Mouse (Mus musculus) forebrain, embryonic 15.5 days (tissue): ENCODE results near the gene Zmym6. TPM values are rescaled to one million over a fixed set of nuclear protein-coding genes. Genes with fewer than 3 reads are reported as not detected.
A peak's percentile ranks its signal among the peaks of the same experiment; 100 is the strongest.

ENCODE experiments used
- ATAC-seq: fragments of 200-750 bp; cut with Nextera tagmentation; replicated peaks from 2 replicates; pipeline ENCODE4 v1.8.0; 2017; ENCODE audit warnings: mild to moderate bottlenecking, moderate TSS enrichment, moderate library complexity
- H3K27ac ChIP-seq: fragments of 300-500 bp; sonication (generic); replicated peaks from 2 replicates; pipeline ENCODE4 v1.5.1; 2015; ENCODE audit warnings: mild to moderate bottlenecking, inconsistent platforms
- H3K27me3 ChIP-seq: fragments of 300-500 bp; sonication (generic); 2 replicates; pipeline ENCODE4 v1.6.1; 2015; ENCODE audit warnings: inconsistent platforms
- H3K36me3 ChIP-seq: fragments of 300-500 bp; sonication (generic); 2 replicates; pipeline ENCODE4 v1.6.1; 2015; ENCODE audit warnings: mild to moderate bottlenecking, inconsistent platforms
- H3K4me1 ChIP-seq: fragments of 300-500 bp; sonication (generic); 2 replicates; pipeline ENCODE4 v1.6.1; 2015; ENCODE audit warnings: inconsistent platforms
- H3K4me2 ChIP-seq: fragments of 300-500 bp; sonication (generic); replicated peaks from 2 replicates; pipeline ENCODE4 v1.6.1; 2015; ENCODE audit warnings: mild to moderate bottlenecking, inconsistent platforms
- H3K4me3 ChIP-seq: fragments of 300-500 bp; sonication (generic); 2 replicates; pipeline ENCODE4 v1.5.1; 2015; ENCODE audit warnings: mild to moderate bottlenecking, inconsistent platforms
- H3K9ac ChIP-seq: fragments of 300-500 bp; sonication (generic); replicated peaks from 2 replicates; pipeline ENCODE4 v1.6.1; 2015; ENCODE audit warnings: mild to moderate bottlenecking, inconsistent platforms
- H3K9me3 ChIP-seq: fragments of 300-500 bp; sonication (generic); 2 replicates; pipeline ENCODE4 v1.6.1; 2016; ENCODE audit warnings: inconsistent platforms
- WGBS: fragments of 180-500 bp; shearing (Covaris S2); methylation state at CpG from one replicate; pipeline ENCODE4 v1.1.7; 2015; ENCODE audit warnings: mixed read lengths; 5-methylcytosine and 5-hydroxymethylcytosine counted together
- polyA plus RNA-seq: library from polyadenylated mRNA; unstranded; fragments of >200 nt; fragmentation: Nextera tagmentation; extraction: Ambion mirVana; gene quantifications from 2 replicates; pipeline ENCODE4 v1.2.1, GENCODE M21; 2015

Gene Zmym6
- polyA plus RNA-seq, 1 experiment from 2014 or later: 32.6 TPM

DNA sequence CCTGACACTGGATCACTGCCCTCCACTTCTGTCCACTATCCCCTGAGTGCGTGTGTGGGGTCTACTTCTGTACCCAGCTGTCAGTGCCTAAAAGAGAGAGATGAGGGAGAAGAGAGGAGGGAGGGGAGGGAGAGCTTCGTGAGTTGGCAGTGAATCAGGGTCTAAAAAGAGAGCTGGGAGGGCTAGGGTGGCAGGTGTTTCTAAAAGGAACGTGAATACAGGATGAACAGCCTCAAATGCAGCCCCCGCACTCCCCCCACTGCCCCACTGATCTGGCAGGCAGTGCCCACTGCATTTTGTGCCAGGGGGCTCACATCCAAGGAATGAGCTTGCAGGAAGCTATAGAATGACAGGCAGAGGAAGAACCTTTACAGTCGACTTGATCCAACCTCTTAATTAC lies 93.7 kb downstream of the Zmym6 start:
- Histone ChIP-seq H3K4me2 (peak overlapping the region; percentile 15), H3K27ac (peak overlapping the region; percentile 44), H3K27me3 (no peaks in the 10 kb centered on the region; the same call in 1 of the 2 replicates), H3K9ac (no peak overlapping the region), H3K4me1 (peaks cover 53% of the 10 kb centered on the region), H3K9me3 (no peaks in the 10 kb centered on the region), H3K4me3 (no peak overlapping the region), H3K36me3 (no peaks in the 10 kb centered on the region)
- no peak for ATAC-seq
- WGBS: 15% methylated on average over 5 of the region's 5 CpGs

DNA sequence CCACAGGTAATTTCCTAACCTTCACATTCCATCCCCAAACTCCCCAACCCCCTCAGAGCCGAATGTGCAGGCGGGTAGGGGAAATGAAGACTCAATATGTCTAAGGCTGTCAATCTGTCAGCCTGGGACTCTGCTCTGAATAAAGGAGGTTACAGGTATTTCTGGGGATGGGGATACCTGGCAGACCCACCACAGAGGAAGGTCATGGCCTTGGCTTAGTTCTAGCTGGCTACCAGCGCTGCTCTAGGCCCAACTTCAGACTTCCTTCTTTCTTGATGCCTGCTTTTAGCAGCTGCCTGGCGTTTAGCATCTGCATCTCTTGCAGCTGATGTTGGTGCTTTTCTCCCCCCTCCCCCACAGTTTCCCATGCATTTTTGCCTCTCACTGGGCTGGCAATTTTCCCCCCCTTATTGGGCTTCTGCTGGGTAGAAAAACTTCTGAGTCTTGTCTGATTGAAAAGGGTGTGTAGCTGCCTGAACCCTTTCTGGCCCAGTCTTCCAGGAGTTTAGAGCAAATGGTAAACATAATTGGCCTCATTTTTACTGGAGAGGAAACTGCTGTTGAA lies 94.2 kb downstream of the Zmym6 start:
- H3K9ac ChIP-seq: no peak overlapping the region
- H3K4me2 ChIP-seq: peak overlapping the region; percentile 15; the same call in 1 of the 2 replicates
- peak overlapping the region; percentile 44 for H3K27ac ChIP-seq
- WGBS: 33% methylated on average over 4 of the region's 4 CpGs
- peaks cover 53% of the 10 kb centered on the region for H3K4me1 ChIP-seq
- H3K27me3 ChIP-seq: no peaks in the 10 kb centered on the region; the same call in 1 of the 2 replicates
- no peaks in the 10 kb centered on the region for H3K9me3 ChIP-seq
- H3K36me3 ChIP-seq: no peaks in the 10 kb centered on the region
- no peak overlapping the region for H3K4me3 ChIP-seq
- ATAC-seq: no peak

DNA sequence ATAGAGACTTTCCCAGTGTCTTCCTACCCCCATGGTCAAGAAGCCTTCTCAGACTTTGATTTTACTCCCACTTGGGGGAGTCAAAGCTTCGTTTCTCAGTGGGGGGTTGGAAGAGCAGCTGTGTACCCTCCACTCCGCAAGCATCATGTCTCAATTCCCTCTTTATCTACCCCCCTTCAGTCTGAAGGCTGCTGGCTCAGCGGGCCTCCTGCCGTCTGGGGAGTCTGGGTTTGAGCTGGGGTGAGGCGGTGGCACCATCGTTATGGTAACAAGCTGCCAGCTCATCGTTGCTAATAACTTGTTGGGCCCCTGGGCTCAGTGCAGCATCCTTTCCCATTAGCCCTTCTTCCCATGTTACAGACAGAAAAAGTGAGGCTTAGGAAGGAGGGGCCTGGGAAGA lies 94.9 kb downstream of the Zmym6 start:
- Histone ChIP-seq H3K4me1 (peaks cover 53% of the 10 kb centered on the region), H3K36me3 (no peaks in the 10 kb centered on the region), H3K27ac (no peak overlapping the region), H3K4me2 (no peak overlapping the region), H3K27me3 (no peaks in the 10 kb centered on the region; the same call in 1 of the 2 replicates), H3K9ac (no peak overlapping the region), H3K9me3 (no peaks in the 10 kb centered on the region), H3K4me3 (no peak overlapping the region)
- ATAC-seq: no peak
- 5% methylated on average over 7 of the region's 7 CpGs for WGBS

GRCm38 (mm10) chr4:127172614-127173013 lies 95.4 kb downstream of the Zmym6 start:
- Histone ChIP-seq H3K9ac (no peak overlapping the region), H3K4me3 (no peak overlapping the region), H3K36me3 (no peaks in the 10 kb centered on the region), H3K4me1 (peaks cover 51% of the 10 kb centered on the region), H3K27me3 (no peaks in the 10 kb centered on the region; the same call in 1 of the 2 replicates), H3K27ac (no peak overlapping the region), H3K4me2 (no peak overlapping the region), H3K9me3 (no peaks in the 10 kb centered on the region)
- 69% methylated on average over 4 of the region's 4 CpGs for WGBS
- no peak for ATAC-seq

DNA sequence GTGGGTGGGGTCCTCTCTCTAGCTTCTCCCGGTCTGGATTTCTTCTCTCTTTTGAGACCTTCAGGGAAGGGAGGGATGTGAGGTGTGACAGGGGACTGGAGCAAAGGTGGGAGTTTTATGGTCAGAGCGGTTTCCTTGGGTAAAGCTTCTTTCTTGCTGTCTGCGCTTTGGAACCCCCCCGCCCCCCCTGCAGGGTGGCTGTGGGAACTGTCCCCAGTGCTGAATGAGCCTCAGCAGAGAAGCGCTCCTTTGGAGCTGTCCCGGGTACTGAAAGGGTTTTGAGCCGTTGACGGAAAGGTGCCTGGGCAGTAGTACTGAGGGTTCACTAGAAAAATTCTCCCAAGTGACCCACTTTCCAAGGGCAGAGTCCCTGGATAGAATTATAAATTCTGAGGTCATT lies 96.3 kb downstream of the Zmym6 start:
- no peak for ATAC-seq
- Histone ChIP-seq H3K4me3 (no peak overlapping the region), H3K27ac (no peak overlapping the region), H3K9me3 (no peaks in the 10 kb centered on the region), H3K9ac (no peak overlapping the region), H3K27me3 (no peaks in the 10 kb centered on the region), H3K36me3 (no peaks in the 10 kb centered on the region), H3K4me1 (peaks cover 43% of the 10 kb centered on the region), H3K4me2 (no peak overlapping the region)
- 2% methylated on average over 8 of the region's 8 CpGs for WGBS

Other genes with a start within 250 kb of the Zmym6 start
- 26.3 and 31.3 TPM in 2 replicates for gene Zmym4, start 109.2 kb upstream of the Zmym6 start, polyA plus RNA-seq
- 98.9 and 102 TPM in 2 replicates for gene Sfpq, start 56.1 kb upstream of the Zmym6 start, polyA plus RNA-seq
- 28.3 and 31.3 TPM in 2 replicates for gene Zmym1, start 16.2 kb upstream of the Zmym6 start, polyA plus RNA-seq
- 13.1 and 14.2 TPM in 2 replicates for gene Tmem35b, start 46.3 kb downstream of the Zmym6 start, polyA plus RNA-seq
- gene Dlgap3, start 91.8 kb downstream of the Zmym6 start, polyA plus RNA-seq: 11.6 and 12.5 TPM in 2 replicates
- 52.2 and 53.8 TPM in 2 replicates for gene Smim12, start 166.4 kb downstream of the Zmym6 start, polyA plus RNA-seq
- gene Gja4, start 236.7 kb downstream of the Zmym6 start, polyA plus RNA-seq: 13.3 and 14.6 TPM in 2 replicates